Mouse (Mus musculus) adrenal gland, postnatal 14 days (tissue): ENCODE results near the gene Vmn1r31. TPM values are rescaled to one million over a fixed set of nuclear protein-coding genes. Genes with fewer than 3 reads are reported as not detected.

ENCODE experiments used
- DNase-seq: peaks from one replicate; pipeline ENCODE4 v3.0.0; 2021; ENCODE audit warnings: mixed read lengths
- long read RNA-seq, 2 experiments: library from polyadenylated mRNA; stranded (forward); transcript quantifications; one replicate each; pipeline ENCODE4 v2.0.0; 2021
- total RNA-seq: library from RNA; stranded (reverse); gene quantifications from 2 replicates; pipeline ENCODE4 v1.2.3, GENCODE M21; 2021

Gene Vmn1r31
- total RNA-seq, result not detected in 2 replicates
- long read RNA-seq, experiment 1, result 0 reads
- long read RNA-seq, experiment 2, result 0 reads

DNA sequence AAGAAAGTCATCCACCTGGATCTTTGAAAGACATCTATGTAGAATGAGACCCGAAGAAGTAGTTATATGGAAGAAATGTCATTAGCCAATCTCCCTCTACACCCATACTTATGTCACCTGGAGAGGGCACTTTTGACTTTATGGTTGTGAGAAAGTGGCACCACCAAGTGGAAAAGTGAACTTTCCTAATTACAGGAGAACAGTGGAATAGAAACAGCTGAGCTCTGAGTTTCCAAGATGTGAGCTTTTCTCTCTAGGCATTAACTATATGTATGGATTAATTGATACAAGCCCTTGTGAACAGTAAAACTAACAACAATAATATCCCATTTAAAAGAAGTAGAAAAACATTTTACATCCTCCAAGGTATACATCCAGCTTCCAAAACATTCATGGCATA, at the start of gene Vmn1r31:
Gene Vmn1r31, minus strand, starts transcription at position 101 of the 400 bp plus-strand sequence.
- no peak for DNase-seq

DNA sequence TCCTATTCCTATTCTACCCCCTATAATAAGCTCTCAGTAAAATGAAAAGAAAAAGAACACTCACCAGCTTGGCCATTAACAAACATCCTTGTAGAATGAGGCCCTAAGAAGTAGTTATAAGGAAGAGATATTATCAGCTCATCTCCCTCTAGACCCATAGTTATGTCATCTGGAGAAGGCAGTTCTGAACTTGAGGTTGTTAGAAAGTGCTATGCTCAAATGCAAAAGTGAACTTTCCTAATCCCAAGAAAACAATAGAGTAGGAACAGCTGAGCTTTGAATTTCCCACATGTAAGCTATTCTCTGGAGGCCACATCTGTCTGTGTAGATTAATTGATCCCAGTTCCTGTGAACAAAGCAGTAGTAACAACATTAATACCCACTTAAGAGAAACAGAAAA, 31.8 kb downstream of the Vmn1r31 start, which contains the start of gene Vmn1r30:
Gene Vmn1r30, minus strand, starts transcription at position 101 of the 400 bp plus-strand sequence.
- DNase-seq, result no peak

Other genes starting within 250 kb of the Vmn1r31 start
- not detected in 2 replicates for gene Vmn1r28, start 213.3 kb downstream of the Vmn1r31 start, total RNA-seq
- not detected in 2 replicates for gene Vmn1r29, start 173.8 kb downstream of the Vmn1r31 start, total RNA-seq
- not detected in 2 replicates for gene Vmn1r30, start 31.9 kb downstream of the Vmn1r31 start, total RNA-seq
- 49.6 and 55.5 TPM in 2 replicates for gene Abcg2, start 109.2 kb upstream of the Vmn1r31 start, total RNA-seq